Mouse (Mus musculus) spleen, postnatal 14 days (tissue): ENCODE measurements around the gene Slc35f1.

ENCODE experiments used
- DNase-seq, 2 experiments: peaks; one replicate each; pipeline ENCODE4 v3.0.0; 2021 to 2022; ENCODE audit warnings: low spot score in 2 of 2

Gene Slc35f1

GRCm38 (mm10) chr10:53100881-53101280, 410.5 kb downstream of the Slc35f1 start:
- DNase-seq: no peak

- DNase-seq: no peak
Observed at GRCm38 (mm10) chr10:53101412-53101811, 411.1 kb downstream of the Slc35f1 start.

- no peak for DNase-seq
Observed at GRCm38 (mm10) chr10:53102423-53102822, 412.1 kb downstream of the Slc35f1 start.

- peak; percentile 11 to 41 for DNase-seq
Observed at GRCm38 (mm10) chr10:53115028-53115427, 424.7 kb downstream of the Slc35f1 start.

GRCm38 (mm10) chr10:53115673-53116398, 425.5 kb downstream of the Slc35f1 start:
- DNase-seq: no peak

GRCm38 (mm10) chr10:53120608-53121007, 430.3 kb downstream of the Slc35f1 start:
- no peak for DNase-seq

- no peak for DNase-seq
Observed at GRCm38 (mm10) chr10:53124365-53124764, 434.0 kb downstream of the Slc35f1 start.

- no peak for DNase-seq
Observed at GRCm38 (mm10) chr10:53132707-53133106, 442.4 kb downstream of the Slc35f1 start.

GRCm38 (mm10) chr10:53150321-53150720, 460.0 kb downstream of the Slc35f1 start:
- DNase-seq: no peak

- DNase-seq: no peak
Observed at GRCm38 (mm10) chr10:53150916-53151315, 460.6 kb downstream of the Slc35f1 start.

GRCm38 (mm10) chr10:53156374-53156773, 466.0 kb downstream of the Slc35f1 start:
- DNase-seq: no peak

- no peak for DNase-seq
Observed at GRCm38 (mm10) chr10:53157740-53158139, 467.4 kb downstream of the Slc35f1 start.
